Mouse (Mus musculus) kidney, postnatal 10 days (tissue): Measurements from ENCODE around the gene Ppp3ca.

Experiments used
- DNase-seq: peaks from one replicate; pipeline ENCODE4 v3.0.0; 2021; ENCODE audit warnings: mixed read lengths

Gene Ppp3ca

DNA sequence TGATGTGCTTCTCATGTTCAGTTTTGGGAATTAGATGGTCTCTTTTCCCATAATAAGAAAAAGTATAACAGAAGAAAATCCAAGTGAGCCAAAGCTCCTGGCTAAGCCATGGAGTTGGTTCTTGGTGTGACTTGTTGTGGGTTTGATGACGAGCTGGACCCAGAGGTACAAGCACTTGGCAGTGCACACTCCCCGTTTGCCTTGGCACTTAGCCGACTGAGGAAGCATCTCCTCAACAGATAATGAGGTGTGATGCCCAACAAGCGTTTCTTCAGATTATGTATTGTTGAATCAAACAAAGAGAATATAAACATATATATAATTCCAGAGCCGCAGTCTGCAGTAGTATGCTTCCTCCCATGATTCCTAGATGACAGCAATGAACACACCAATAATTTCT is 101.8 kb downstream of the Ppp3ca start:
- DNase-seq, result no peak

- DNase-seq, result no peak
These were observed 103.3 kb downstream of the Ppp3ca start for GRCm38 (mm10) chr3:136773217-136773616.

- no peak for DNase-seq
These were observed 104.3 kb downstream of the Ppp3ca start for GRCm38 (mm10) chr3:136774196-136774595.

GRCm38 (mm10) chr3:136776525-136776924 is 106.6 kb downstream of the Ppp3ca start:
- no peak for DNase-seq

- DNase-seq, result no peak
These were observed 107.5 kb downstream of the Ppp3ca start for GRCm38 (mm10) chr3:136777380-136777779.

- no peak for DNase-seq
These were observed 107.9 kb downstream of the Ppp3ca start for GRCm38 (mm10) chr3:136777787-136778216.

GRCm38 (mm10) chr3:136780321-136780720 is 110.4 kb downstream of the Ppp3ca start:
- DNase-seq, result no peak

GRCm38 (mm10) chr3:136782058-136782457 is 112.1 kb downstream of the Ppp3ca start:
- no peak for DNase-seq

GRCm38 (mm10) chr3:136785686-136786085 is 115.8 kb downstream of the Ppp3ca start:
- DNase-seq, result no peak

DNA sequence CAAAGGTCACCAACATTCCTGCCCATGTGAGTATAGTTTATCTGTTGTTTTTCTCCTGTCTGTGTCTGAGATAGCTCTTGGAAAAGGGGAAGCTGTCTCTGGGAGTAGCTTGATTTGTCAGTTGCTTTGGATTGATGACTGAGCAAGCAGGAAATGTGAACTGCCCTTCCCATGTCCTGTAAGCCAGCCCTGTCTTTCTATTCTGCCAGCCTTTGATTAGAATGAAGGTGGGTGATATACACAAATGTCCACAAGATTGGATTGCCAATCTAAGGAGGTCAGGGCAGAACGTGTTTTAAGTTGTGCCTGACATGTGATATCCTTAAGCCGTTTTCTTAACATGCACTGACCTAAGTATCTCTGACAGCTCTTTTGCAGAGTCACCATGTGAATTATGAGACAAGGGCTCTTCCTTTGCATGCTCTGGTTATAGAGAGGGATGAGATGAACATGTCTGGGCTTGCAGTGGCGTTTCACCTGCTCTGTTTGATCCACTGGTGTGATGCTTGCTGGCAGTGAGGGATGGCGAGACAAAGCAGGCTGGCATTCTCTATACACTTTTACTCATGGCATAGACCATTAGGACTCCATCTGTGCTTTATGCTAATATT is 120.4 kb downstream of the Ppp3ca start:
- DNase-seq, result no peak

GRCm38 (mm10) chr3:136791404-136791803 is 121.5 kb downstream of the Ppp3ca start:
- DNase-seq, result no peak

- DNase-seq, result no peak
These were observed 122.0 kb downstream of the Ppp3ca start for GRCm38 (mm10) chr3:136791946-136792345.

GRCm38 (mm10) chr3:136793411-136793810 is 123.5 kb downstream of the Ppp3ca start:
- no peak for DNase-seq

DNA sequence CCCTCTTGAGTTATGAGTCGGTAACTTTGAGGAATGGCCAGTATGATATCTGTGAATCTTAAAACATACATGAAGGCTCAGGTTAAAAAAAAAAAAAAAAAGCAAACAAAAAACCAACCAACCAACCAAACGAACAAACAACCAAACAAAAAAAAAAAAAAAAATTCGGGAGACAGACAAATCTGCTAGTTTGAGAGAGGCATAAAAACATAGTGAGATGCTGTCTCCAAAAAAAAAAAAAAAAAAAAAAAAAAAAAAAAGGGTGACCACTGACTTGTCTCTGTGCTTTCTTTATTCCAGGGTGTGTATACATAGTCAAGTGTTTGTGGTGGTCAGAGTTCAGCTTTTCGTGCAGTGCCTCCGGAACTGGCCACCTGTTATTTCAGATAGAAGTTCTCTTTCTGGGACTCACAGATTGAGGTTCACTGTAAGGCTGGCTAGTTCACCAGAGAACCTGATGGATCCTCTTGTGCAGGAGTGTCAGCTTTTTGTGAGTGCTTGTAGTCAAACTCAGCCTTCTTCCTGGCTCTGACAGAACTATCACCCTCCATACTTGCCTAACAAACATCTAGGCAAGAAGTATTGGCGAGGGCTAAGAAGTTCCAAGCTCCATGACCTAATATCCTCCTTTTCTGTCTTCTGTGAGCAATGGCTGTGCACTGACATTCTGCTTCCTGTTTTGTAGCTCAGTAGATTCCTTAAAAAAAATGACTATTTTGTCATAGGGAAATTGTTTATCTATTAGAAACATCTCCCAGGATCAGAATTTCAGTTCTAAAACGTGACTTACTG is 124.7 kb downstream of the Ppp3ca start:
- DNase-seq, result no peak

- DNase-seq, result no peak
These were observed 129.0 kb downstream of the Ppp3ca start for GRCm38 (mm10) chr3:136798896-136799295.

- DNase-seq, result no peak
These were observed 132.7 kb downstream of the Ppp3ca start for GRCm38 (mm10) chr3:136802595-136802994.

- DNase-seq, result no peak
These were observed 136.0 kb downstream of the Ppp3ca start for GRCm38 (mm10) chr3:136805897-136806296.

DNA sequence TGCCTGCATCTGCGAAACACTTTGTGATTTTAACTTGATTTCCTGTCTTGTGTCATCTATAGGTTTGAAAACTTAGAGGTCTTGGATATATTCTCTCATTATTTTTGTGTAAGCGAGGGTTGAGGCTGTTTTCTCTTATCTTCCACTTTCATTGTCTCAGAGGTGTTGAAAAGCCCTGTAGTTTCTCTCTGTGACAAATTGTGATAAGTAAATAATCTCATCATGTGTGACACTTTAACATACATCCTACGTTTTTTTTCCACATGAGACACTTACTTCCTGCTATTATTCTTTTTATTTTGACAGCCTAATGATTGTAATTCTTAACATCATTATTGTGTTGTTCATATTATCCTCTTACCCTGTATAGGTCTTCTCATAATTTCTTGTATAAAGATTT is 140.3 kb downstream of the Ppp3ca start:
- DNase-seq, result no peak

- no peak for DNase-seq
These were observed 142.2 kb downstream of the Ppp3ca start for GRCm38 (mm10) chr3:136812162-136812561.

DNA sequence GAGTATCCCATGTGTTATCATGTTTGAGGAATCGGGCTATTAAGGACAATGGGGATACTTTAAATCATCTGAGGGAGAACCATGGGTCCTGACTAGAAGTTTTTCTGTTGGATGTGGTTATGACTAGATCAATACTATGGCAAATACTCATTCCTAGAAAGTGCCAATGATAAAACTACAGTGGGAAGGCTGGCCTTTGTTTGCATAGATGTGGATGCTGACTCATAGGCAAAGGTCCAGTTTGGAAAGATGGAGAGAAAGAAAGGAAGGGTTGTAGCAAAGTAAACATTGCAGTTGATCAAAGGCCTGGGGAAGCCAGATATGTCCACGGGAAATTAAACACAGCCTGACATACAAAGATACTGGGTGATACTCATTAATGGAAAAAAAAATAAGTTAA is 142.9 kb downstream of the Ppp3ca start:
- no peak for DNase-seq

GRCm38 (mm10) chr3:136813886-136814285 is 144.0 kb downstream of the Ppp3ca start:
- DNase-seq, result no peak

DNA sequence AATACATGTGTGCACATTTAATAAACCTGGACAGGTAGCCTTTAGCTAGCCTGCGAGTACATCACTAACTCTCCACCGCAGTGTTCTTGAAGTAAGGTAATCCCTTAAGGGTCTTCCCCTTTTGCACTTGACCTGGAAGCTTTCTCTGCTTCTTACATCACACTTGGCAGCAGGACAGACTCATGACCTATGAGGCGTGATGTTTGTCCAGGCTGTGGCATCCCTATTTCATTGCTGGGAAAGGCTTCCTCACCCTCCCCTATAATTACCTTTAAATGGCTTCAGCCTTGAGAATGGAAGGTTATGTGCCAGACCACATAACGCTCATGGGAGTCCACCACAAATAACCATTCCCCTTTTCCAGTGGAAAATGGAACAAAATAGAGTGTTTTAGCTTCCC is 145.0 kb downstream of the Ppp3ca start:
- no peak for DNase-seq

DNA sequence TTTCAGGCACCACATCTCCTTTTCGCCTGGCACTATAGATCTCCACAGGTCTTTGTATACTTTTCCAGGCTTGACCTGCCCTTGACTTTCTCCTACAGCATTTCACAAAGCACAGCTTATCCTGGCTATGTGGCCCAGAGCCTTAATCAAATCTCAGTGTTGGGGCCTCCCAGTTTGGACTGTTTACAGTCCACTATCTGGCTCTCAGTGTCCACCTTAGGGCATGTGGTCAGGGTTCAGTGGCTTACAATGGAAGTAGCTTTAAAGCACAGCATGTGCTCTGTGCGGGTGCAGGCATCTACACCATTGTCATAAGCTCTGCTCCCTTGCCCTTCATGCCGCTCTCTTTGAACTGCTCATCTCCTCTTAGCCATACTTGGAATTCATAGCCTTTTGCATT is 146.4 kb downstream of the Ppp3ca start:
- no peak for DNase-seq

DNA sequence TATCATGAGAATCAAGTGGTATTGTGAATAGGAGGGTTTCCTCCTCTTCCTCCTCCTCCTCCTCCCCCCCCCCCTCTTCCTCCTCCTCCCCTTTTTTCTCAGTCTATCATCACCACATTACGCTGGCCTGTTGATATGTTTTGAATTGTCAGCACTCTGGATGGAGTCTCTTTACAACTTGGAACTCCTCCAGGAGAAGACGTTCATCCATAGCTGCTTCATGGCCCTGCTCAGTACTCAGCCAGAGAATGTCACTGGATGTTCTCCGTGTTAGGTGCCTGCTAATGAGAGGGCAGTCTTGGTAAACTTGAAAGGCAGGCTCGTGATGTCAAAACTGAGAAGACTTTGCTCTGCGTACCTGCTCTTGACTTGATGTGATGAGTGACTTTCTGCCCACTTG is 149.1 kb downstream of the Ppp3ca start:
- DNase-seq, result no peak

GRCm38 (mm10) chr3:136821039-136821438 is 151.1 kb downstream of the Ppp3ca start:
- DNase-seq, result no peak
